Mouse (Mus musculus): Measurements from ENCODE around the gene Ksr2. TPM values are rescaled to one million over a fixed set of nuclear protein-coding genes. Genes with fewer than 3 reads are reported as not detected.
A peak's percentile ranks its signal among the peaks of the same experiment; 100 is the strongest.
"Not testable (repeated sequence)": the region's sequence is repeated elsewhere in the genome, so short reads cannot be mapped to it uniquely, and the experiment has no call there.

Ksr2 gene
- polyA plus RNA-seq, 1 experiment from 2014 or later, result 0.41 TPM

DNA sequence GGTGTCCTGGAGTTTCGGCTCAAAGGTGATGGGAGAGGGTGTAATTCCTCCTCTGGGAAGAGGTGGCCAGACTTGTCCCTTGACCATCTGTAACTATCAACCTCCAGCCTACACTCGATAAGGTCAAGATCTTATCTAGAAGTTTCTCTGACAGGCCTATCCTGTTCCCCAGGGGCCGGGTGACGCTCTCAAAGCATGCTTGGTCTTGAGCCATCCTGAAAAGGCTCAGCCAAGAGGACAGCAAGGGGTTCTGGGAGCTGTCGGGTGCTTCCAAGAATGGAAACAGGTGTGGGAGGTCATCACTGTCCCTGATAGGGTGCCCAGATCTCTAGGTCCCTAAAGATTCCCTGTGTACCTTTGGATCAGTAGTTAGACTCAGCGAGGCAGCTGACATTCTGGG lies 4.4 kb upstream of the Ksr2 start:
- H3K27ac ChIP-seq, result no peak overlapping the region
- 69% methylated on average over 6 of the region's 6 CpGs for WGBS
- no peak for ATAC-seq (ENCODE audit: insufficient number of reproducible peaks, insufficient read depth, low FRiP score, low TSS enrichment, low read depth)
- H3K4me2 ChIP-seq, result no peak overlapping the region
- no peaks in the 10 kb centered on the region for H3K9me3 ChIP-seq
- peaks cover 10% of the 10 kb centered on the region; the same call in 1 of the 2 replicates for H3K4me1 ChIP-seq
- H3K36me3 ChIP-seq, result no peaks in the 10 kb centered on the region
- H3K27me3 ChIP-seq, result peaks cover 43% of the 10 kb centered on the region
- no peak overlapping the region for H3K4me3 ChIP-seq
- no peak overlapping the region for H3K9ac ChIP-seq

DNA sequence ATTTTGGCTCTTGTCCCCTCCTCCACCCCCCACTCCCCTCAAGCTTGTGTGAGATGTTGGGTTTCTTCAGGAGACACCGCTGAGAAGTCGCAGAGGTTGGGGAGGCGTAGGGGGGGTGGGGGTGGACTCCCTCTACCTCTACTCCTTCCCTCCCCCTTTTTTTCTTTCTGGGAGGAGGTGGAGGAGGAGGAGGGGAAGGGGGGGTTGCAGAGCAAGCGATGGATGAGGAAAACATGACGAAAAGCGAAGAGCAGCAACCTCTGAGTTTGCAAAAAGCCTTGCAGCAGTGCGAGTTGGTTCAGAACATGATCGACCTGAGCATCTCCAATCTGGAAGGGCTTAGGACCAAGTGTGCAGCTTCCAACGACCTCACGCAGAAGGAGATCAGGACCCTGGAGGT lies 811 bp downstream of the Ksr2 start:
- 2% methylated on average over 10 of the region's 10 CpGs for WGBS
- H3K27me3 ChIP-seq, result peaks cover 75% of the 10 kb centered on the region
- no peaks in the 10 kb centered on the region for H3K9me3 ChIP-seq
- no peaks in the 10 kb centered on the region for H3K36me3 ChIP-seq
- ATAC-seq (ENCODE audit: insufficient number of reproducible peaks, insufficient read depth, low FRiP score, low TSS enrichment, low read depth), result no peak
- H3K9ac ChIP-seq, result no peak overlapping the region
- H3K4me1 ChIP-seq, result peaks cover 10% of the 10 kb centered on the region; the same call in 1 of the 2 replicates
- H3K4me2 ChIP-seq, result peak overlapping the region; percentile 99
- H3K27ac ChIP-seq, result no peak overlapping the region
- H3K4me3 ChIP-seq, result peak overlapping the region; percentile 59

DNA sequence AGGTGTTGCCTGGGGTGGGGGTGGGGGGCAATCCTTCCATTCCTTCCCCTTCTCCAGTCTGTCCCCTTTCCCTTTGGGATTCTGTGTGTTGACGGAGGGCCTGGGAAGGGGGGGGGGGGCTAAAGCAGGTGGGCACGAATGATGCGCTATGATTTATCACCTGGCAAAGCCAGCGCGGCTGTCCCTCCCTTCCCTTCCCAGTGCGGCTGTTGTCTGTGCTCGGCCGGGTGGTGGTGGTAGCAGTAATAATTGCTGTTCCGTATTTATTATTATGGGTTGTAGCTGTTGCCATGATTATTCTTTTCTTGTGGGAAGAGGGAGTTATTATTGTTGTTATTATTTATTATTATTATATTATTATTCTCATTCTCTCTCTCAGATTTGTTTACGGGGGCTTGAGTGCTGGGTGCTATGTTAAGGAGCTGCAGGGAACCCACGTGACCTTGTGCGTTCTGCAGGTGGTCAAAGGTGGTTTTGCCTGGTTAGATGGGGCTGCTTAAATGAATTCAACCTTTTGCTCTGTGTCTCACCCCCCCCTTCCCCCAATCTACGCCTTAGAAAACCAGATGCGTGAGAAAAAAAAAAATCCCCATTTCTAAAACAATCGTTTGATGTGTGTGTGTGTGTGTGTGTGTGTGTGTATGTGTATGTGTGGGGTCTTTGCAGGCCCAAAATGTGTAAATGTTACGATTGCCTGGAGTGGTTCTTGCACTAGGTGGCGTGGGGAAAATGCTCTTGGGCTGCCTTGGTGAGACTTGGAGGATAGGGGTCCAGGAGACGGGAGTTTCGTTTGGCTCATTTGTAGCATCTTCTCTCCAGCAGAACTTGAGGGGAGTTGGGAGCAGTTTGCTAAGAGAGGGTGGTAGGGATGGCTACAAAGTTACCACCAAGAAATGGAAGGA lies 1.5 kb downstream of the Ksr2 start:
- no peak overlapping the region for H3K27ac ChIP-seq
- no peaks in the 10 kb centered on the region for H3K9me3 ChIP-seq
- H3K4me2 ChIP-seq, result peak overlapping the region; percentile 99
- no peak overlapping the region for H3K9ac ChIP-seq
- 27% methylated on average over 19 of the region's 19 CpGs for WGBS
- peak overlapping the region; percentile 59; the same call in 1 of the 2 replicates for H3K4me3 ChIP-seq
- no peaks in the 10 kb centered on the region for H3K36me3 ChIP-seq
- H3K27me3 ChIP-seq, result peaks cover 72% of the 10 kb centered on the region
- peaks cover 10% of the 10 kb centered on the region; the same call in 1 of the 2 replicates for H3K4me1 ChIP-seq
- ATAC-seq (ENCODE audit: insufficient number of reproducible peaks, insufficient read depth, low FRiP score, low TSS enrichment, low read depth), result no peak

DNA sequence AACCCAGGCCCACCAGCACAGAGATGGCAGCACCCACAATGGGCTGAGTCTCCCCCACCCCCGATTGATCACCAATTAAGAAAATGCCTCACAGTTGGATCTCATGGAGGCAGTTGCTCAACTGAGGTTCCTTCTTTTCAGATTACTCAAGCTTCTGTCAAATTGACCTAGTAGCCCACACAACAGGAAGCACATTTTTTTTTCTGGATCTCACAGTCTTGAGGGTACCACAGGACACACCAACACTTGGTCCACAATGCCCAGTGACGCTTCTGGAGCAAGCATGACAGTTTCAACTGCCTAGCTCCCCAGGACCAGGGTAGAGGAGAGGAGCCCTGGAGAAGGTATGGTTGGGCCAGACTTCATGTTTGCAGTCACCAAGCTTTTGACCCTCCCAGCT lies 3.6 kb downstream of the Ksr2 start:
- Histone ChIP-seq H3K36me3 (no peaks in the 10 kb centered on the region), H3K9me3 (no peaks in the 10 kb centered on the region), H3K27ac (no peak overlapping the region), H3K4me1 (peaks cover 10% of the 10 kb centered on the region; the same call in 1 of the 2 replicates), H3K27me3 (peaks cover 53% of the 10 kb centered on the region), H3K4me2 (no peak overlapping the region), H3K4me3 (no peak overlapping the region), H3K9ac (no peak overlapping the region)
- ATAC-seq (ENCODE audit: insufficient number of reproducible peaks, insufficient read depth, low FRiP score, low TSS enrichment, low read depth), result no peak
- WGBS, result 80% methylated on average over 2 of the region's 2 CpGs

DNA sequence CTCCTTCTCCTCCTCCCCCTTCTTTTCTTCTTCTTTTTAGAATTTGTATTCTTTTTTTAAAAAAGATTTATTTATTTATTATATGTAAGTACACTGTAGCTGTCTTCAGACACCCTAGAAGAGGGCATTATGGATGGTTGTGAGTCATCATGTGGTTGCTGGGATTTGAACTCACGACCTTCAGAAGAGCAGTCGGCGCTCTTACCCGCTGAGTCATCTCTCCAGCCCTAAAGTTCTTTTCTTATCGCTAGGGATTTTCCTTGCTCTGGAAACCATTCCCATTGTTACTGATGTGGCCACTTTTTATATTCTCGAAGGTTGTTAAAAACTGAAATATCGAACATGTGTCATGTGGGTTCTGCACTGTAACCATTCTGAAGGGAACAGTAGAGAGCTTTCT lies 19.7 kb downstream of the Ksr2 start:
- H3K27ac ChIP-seq; H3K9me3 ChIP-seq; ATAC-seq (ENCODE audit: insufficient number of reproducible peaks, insufficient read depth, low FRiP score, low TSS enrichment, low read depth); H3K9ac ChIP-seq; H3K4me1 ChIP-seq; H3K36me3 ChIP-seq; H3K27me3 ChIP-seq; H3K4me3 ChIP-seq; H3K4me2 ChIP-seq: not testable (repeated sequence)
- WGBS, result 90% methylated on average over 7 of the region's 7 CpGs

DNA sequence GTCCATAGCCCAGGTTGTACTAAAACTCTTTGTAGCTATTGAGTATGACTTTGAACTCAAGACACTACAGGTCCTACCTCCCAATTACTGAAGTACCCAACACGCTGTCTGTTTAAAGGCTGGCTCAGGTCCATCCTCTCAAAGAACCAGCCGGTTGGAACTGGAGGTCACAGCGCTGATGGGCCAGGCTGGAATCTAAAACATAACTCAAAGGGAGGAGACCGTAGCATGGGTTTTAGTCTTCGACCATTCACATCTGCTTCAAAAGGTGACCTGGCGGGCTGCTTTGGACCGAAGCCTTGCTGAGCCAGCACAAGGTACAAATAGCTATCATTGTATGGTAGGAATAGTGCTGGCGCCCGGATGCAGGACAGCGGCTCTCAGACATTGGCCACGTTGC lies 26.5 kb downstream of the Ksr2 start:
- H3K4me2 ChIP-seq, result no peak overlapping the region
- H3K9me3 ChIP-seq, result no peaks in the 10 kb centered on the region
- no peak overlapping the region for H3K9ac ChIP-seq
- no peak overlapping the region for H3K4me3 ChIP-seq
- no peaks in the 10 kb centered on the region for H3K27me3 ChIP-seq
- no peaks in the 10 kb centered on the region for H3K36me3 ChIP-seq
- no peak for ATAC-seq (ENCODE audit: insufficient number of reproducible peaks, insufficient read depth, low FRiP score, low TSS enrichment, low read depth)
- WGBS, result 93% methylated on average over 11 of the region's 11 CpGs
- no peak overlapping the region for H3K27ac ChIP-seq
- 0 out of 2 replicates have a peak, but pooled peaks cover 4% of the 10 kb centered on the region for H3K4me1 ChIP-seq

DNA sequence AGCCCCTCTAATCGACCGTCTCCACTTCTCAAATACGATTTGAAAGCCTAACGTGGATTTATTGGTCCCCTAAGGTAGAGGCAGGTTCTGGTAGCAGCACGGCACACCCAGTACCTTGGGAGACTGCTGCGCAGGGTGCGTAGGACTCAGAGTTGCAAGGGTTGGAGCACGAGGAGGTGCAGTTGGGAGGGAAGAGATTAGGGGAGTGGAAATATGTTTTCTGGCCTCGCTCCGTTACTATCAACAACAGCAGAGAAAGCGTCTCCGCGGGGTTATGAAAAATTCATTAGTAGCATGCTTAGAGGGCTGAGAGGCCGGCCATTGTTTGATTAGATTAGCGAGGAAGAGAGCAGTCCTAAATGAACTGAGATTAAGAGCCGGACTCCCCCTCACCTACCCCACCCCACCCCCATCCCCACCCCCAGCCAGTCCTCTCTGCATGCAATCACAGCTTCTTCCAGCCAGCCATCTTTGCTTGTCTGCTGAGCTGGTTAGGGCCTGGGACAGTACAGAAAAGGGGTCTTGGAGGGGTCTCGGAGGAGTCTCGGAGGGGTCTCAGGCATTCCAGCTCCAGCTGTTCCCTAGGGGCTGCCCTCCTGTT lies 27.5 kb downstream of the Ksr2 start:
- Histone ChIP-seq H3K4me2 (no peak overlapping the region), H3K9ac (no peak overlapping the region), H3K27me3 (no peaks in the 10 kb centered on the region), H3K4me3 (no peak overlapping the region), H3K27ac (no peak overlapping the region), H3K4me1 (0 out of 2 replicates have a peak, but pooled peaks cover 4% of the 10 kb centered on the region), H3K36me3 (no peaks in the 10 kb centered on the region), H3K9me3 (no peaks in the 10 kb centered on the region)
- no peak for ATAC-seq (ENCODE audit: insufficient number of reproducible peaks, insufficient read depth, low FRiP score, low TSS enrichment, low read depth)
- WGBS, result 46% methylated on average over 18 of the region's 18 CpGs

DNA sequence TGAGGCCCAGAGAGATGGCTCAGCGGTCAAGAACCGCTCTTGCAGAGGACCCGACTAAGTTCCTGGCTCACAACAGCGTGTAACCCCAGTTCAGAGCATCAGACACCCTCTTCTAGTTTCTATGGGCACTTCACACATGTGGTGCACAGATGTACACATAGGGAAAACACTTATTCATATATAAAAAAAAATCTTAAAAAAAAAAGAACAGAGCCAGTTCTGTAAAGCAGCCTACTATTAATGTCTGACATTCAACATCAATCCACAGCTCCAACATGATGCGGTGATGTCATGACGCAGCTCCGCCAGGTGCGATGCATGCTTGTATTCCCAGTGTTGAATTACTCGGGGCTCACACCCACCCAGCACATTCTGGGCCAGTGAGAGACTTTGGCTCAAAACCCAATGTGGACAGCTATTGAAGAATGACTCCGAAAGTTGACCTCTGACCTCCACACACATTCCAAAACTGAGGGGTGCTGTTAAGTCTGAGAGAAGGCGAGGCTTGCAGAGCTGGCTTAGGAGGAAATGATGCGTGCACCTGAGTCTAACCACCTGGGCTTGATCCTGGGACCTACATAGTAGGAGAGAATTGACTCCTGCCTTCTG lies 28.5 kb downstream of the Ksr2 start:
- no peak overlapping the region for H3K4me3 ChIP-seq
- no peak for ATAC-seq (ENCODE audit: insufficient number of reproducible peaks, insufficient read depth, low FRiP score, low TSS enrichment, low read depth)

DNA sequence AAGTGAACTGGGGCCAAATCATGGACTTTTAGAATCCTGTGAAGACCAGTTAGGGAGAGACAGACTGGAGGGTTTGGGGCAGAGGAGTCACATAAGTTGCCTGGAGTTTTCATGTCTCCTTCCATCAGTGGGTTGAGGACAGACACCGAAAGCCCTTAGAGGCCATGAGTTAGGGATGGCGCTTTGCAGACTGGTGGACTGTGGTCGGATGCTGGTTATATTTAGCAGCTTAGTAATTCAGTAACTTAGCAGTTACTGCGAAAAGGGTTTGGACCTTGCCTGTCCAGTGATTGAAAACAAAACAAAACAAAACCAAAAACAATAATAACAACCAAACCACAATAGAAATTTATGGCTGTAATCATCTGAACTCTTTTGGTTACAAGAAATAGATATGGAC lies 29.3 kb downstream of the Ksr2 start:
- WGBS, result 90% methylated on average over 4 of the region's 4 CpGs
- 0 out of 2 replicates have a peak, but pooled peaks cover 2% of the 10 kb centered on the region for H3K27me3 ChIP-seq
- no peak for ATAC-seq (ENCODE audit: insufficient number of reproducible peaks, insufficient read depth, low FRiP score, low TSS enrichment, low read depth)
- no peaks in the 10 kb centered on the region for H3K36me3 ChIP-seq
- H3K9ac ChIP-seq, result no peak overlapping the region
- H3K4me3 ChIP-seq, result no peak overlapping the region
- H3K27ac ChIP-seq, result no peak overlapping the region
- H3K4me1 ChIP-seq, result 0 out of 2 replicates have a peak, but pooled peaks cover 4% of the 10 kb centered on the region
- no peaks in the 10 kb centered on the region for H3K9me3 ChIP-seq
- no peak overlapping the region for H3K4me2 ChIP-seq

More for the DNA sequence above, 28.5 kb downstream of the Ksr2 start:
- no peaks in the 10 kb centered on the region for H3K9me3 ChIP-seq
- 0 out of 2 replicates have a peak, but pooled peaks cover 4% of the 10 kb centered on the region for H3K4me1 ChIP-seq
- H3K9ac ChIP-seq, result no peak overlapping the region
- H3K4me2 ChIP-seq, result no peak overlapping the region
- WGBS, result 76% methylated on average over 12 of the region's 12 CpGs
- H3K27ac ChIP-seq, result no peak overlapping the region
- no peaks in the 10 kb centered on the region for H3K36me3 ChIP-seq
- 0 out of 2 replicates have a peak, but pooled peaks cover 2% of the 10 kb centered on the region for H3K27me3 ChIP-seq

DNA sequence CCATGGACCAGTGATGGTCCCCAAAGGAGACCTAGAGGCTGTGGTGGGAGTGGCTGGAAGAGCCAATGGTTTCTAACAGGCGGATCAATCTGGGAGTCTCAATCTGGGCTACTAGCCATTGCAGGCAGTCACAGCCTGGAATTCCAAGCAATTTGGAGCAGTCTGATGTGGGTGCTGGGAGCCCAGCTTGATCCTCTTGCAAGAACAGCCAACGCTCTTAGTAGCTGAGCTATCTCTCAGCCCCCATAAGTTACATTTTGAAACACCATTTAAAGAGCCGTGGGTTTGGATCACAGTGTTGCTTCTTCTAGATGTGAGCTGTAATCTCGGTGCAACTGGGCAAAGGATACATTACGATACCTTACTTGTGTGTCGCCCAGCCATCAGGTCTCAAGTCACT lies 30.1 kb downstream of the Ksr2 start:
- Histone ChIP-seq H3K27ac (no peak overlapping the region), H3K9me3 (no peaks in the 10 kb centered on the region), H3K9ac (no peak overlapping the region), H3K4me2 (no peak overlapping the region), H3K36me3 (no peaks in the 10 kb centered on the region), H3K4me1 (0 out of 2 replicates have a peak, but pooled peaks cover 4% of the 10 kb centered on the region), H3K4me3 (no peak overlapping the region), H3K27me3 (0 out of 2 replicates have a peak, but pooled peaks cover 2% of the 10 kb centered on the region)
- ATAC-seq (ENCODE audit: insufficient number of reproducible peaks, insufficient read depth, low FRiP score, low TSS enrichment, low read depth), result no peak
- 89% methylated on average over 6 of the region's 6 CpGs for WGBS

DNA sequence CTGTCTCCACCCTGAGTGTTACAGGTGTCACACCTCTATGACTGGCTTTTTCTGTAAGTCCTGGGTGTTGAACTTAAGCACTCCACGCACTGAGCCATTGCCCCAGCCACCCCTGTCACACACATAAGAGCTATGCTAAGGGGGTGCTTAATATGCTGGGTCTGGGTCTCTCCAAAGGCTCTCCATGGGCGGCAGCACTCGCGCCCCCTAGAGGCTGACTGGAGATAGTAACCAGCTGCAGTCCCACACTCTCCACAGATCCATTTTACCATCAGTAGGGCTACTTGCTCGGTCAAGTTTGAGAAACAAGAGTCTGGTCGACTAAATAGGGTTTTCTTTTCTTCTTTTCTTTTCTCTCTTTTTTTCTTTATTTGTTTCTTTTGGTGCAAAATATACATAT lies 33.9 kb downstream of the Ksr2 start:
- no peak for ATAC-seq (ENCODE audit: insufficient number of reproducible peaks, insufficient read depth, low FRiP score, low TSS enrichment, low read depth)
- no peak overlapping the region for H3K27ac ChIP-seq
- H3K4me3 ChIP-seq, result no peak overlapping the region
- no peaks in the 10 kb centered on the region for H3K4me1 ChIP-seq
- H3K27me3 ChIP-seq, result 0 out of 2 replicates have a peak, but pooled peaks cover 2% of the 10 kb centered on the region
- no peak overlapping the region for H3K9ac ChIP-seq
- WGBS, result 46% methylated on average over 6 of the region's 6 CpGs
- H3K36me3 ChIP-seq, result no peaks in the 10 kb centered on the region
- no peak overlapping the region for H3K4me2 ChIP-seq
- no peaks in the 10 kb centered on the region for H3K9me3 ChIP-seq

All from embryonic facial prominence, embryonic 13.5 days (tissue).